ENCODE assay signal across 7 mouse cellular contexts in genomic region chr12:85280105-85280844, GRCm38 (mm10). TPM values are rescaled to one million over a fixed set of nuclear protein-coding genes. Genes with fewer than 3 reads are reported as not detected.
DNase-seq lines count a peak whose midpoint lies in the region; ATAC-seq and TF ChIP-seq lines count a peak whose summit lies in the region.

No protein-coding gene starts in this region.

- no peak for TF ChIP-seq CTCF in kidney, adult 2 months (conservative IDR thresholded peaks at IDR 0.05; ENCODE audit: insufficient read depth, insufficient read length, low read depth, low read length)
- no peak for TF ChIP-seq CTCF in spleen, adult 2 months (IDR thresholded peaks at IDR 0.05; ENCODE audit: extremely low read depth, insufficient read depth, insufficient read length, insufficient replicate concordance)

- peaks cover 5% of the 10 kb centered on the region; the same call in 1 of the 2 replicates for H3K4me1 ChIP-seq in embryonic facial prominence, embryonic 12.5 days
- peaks cover 5% of the 10 kb centered on the region; the same call in 1 of the 2 replicates for H3K4me1 ChIP-seq in kidney, adult 2 months (ENCODE audit: control insufficient read depth, insufficient read depth, low read length)
- peaks cover 5% of the 10 kb centered on the region; the same call in 1 of the 2 replicates for H3K4me1 ChIP-seq in limb, embryonic 12.5 days (replicated peaks)
- H3K4me1 ChIP-seq in midbrain, embryonic 15.5 days = peaks cover 5% of the 10 kb centered on the region
- peaks cover 2% of the 10 kb centered on the region; the same call in 1 of the 2 replicates for H3K4me1 ChIP-seq in spleen, adult 2 months (ENCODE audit: control insufficient read depth, insufficient read depth, insufficient read length)

- peak overlapping the region; percentile 67 for H3K4me3 ChIP-seq in embryonic facial prominence, embryonic 12.5 days
- peak overlapping the region; percentile 89 for H3K4me3 ChIP-seq in kidney, adult 2 months (ENCODE audit: insufficient read depth, low read depth, low read length)
- peak overlapping the region; percentile 56 for H3K4me3 ChIP-seq in limb, embryonic 12.5 days (replicated peaks)
- H3K4me3 ChIP-seq in midbrain, embryonic 15.5 days = peak overlapping the region; percentile 91
- peak overlapping the region; percentile 75 for H3K4me3 ChIP-seq in spleen, adult 2 months (ENCODE audit: extremely low read depth, insufficient read depth, insufficient read length)

- peak overlapping the region; percentile 64; the same call in 1 of the 2 replicates for H3K27ac ChIP-seq in embryonic facial prominence, embryonic 12.5 days
- peak overlapping the region; percentile 68 for H3K27ac ChIP-seq in kidney, adult 2 months (ENCODE audit: insufficient read depth, low read depth, low read length)
- H3K27ac ChIP-seq in limb, embryonic 12.5 days = no peak overlapping the region
- H3K27ac ChIP-seq in midbrain, embryonic 15.5 days = peak overlapping the region; percentile 83
- H3K27ac ChIP-seq in spleen, adult 2 months (ENCODE audit: insufficient read depth, low read length) = peak overlapping the region; percentile 82

- 0 out of 2 replicates have a peak, but pooled peaks cover 3% of the 10 kb centered on the region for H3K27me3 ChIP-seq in embryonic facial prominence, embryonic 12.5 days
- H3K27me3 ChIP-seq in kidney, adult 2 months (replicated peaks; ENCODE audit: control insufficient read depth, insufficient read depth, low read length) = no peaks in the 10 kb centered on the region
- H3K27me3 ChIP-seq in limb, embryonic 12.5 days = no peaks in the 10 kb centered on the region
- H3K27me3 ChIP-seq in midbrain, embryonic 15.5 days (replicated peaks) = no peaks in the 10 kb centered on the region
- no peaks in the 10 kb centered on the region for H3K27me3 ChIP-seq in spleen, adult 2 months (ENCODE audit: control insufficient read depth, insufficient read depth, low read length)

- H3K9ac ChIP-seq in embryonic facial prominence, embryonic 12.5 days = peak overlapping the region; percentile 77
- H3K9ac ChIP-seq in limb, embryonic 12.5 days (replicated peaks) = peak overlapping the region; percentile 69
- peak overlapping the region; percentile 90 for H3K9ac ChIP-seq in midbrain, embryonic 15.5 days

- 0 out of 2 replicates have a peak, but pooled peaks cover 4% of the 10 kb centered on the region for H3K36me3 ChIP-seq in embryonic facial prominence, embryonic 12.5 days
- H3K36me3 ChIP-seq in kidney, adult 2 months (ENCODE audit: control insufficient read depth, insufficient read depth, low read length) = no peaks in the 10 kb centered on the region
- H3K36me3 ChIP-seq in limb, embryonic 12.5 days = peaks cover 11% of the 10 kb centered on the region; the same call in 1 of the 2 replicates
- no peaks in the 10 kb centered on the region; the same call in 1 of the 2 replicates for H3K36me3 ChIP-seq in midbrain, embryonic 15.5 days (replicated peaks)
- H3K36me3 ChIP-seq in spleen, adult 2 months (ENCODE audit: control insufficient read depth, insufficient read depth, low read length) = 0 out of 2 replicates have a peak, but pooled peaks cover 1% of the 10 kb centered on the region

- DNase-seq in adrenal gland, postnatal 25 days = peak; percentile 93
- peak; percentile 98 to 100 for DNase-seq in heart, adult 18-20 months
- DNase-seq in kidney, adult 2 months = peak; percentile 99
- DNase-seq in spleen, adult 2 months (ENCODE audit: low read depth in 1 of 2, low spot score in 2 of 2) = peak; percentile 89 to 96

- under 1% methylated on average over 31 of the region's 31 CpGs for WGBS in embryonic facial prominence, embryonic 12.5 days
- under 1% methylated on average over 31 of the region's 31 CpGs for WGBS in kidney, adult 2 months
- under 1% methylated on average over 31 of the region's 31 CpGs for WGBS in limb, embryonic 12.5 days
- WGBS in midbrain, embryonic 15.5 days = 0% methylated on average over 31 of the region's 31 CpGs
- WGBS in spleen, adult 2 months = under 1% methylated on average over 31 of the region's 31 CpGs

- no peaks in the 10 kb centered on the region for H3K9me3 ChIP-seq in embryonic facial prominence, embryonic 12.5 days
- H3K9me3 ChIP-seq in limb, embryonic 12.5 days = no peaks in the 10 kb centered on the region
- no peaks in the 10 kb centered on the region for H3K9me3 ChIP-seq in midbrain, embryonic 15.5 days

- H3K4me2 ChIP-seq in embryonic facial prominence, embryonic 12.5 days (replicated peaks) = peak overlapping the region; percentile 88
- peak overlapping the region; percentile 79 for H3K4me2 ChIP-seq in limb, embryonic 12.5 days
- peak overlapping the region; percentile 79 for H3K4me2 ChIP-seq in midbrain, embryonic 15.5 days

- no peak for TF ChIP-seq POLR2A in kidney, adult 2 months (IDR thresholded peaks at IDR 0.05; ENCODE audit: low read depth, low read length)
- peak; percentile 22; the same call in 1 of the 2 replicates for TF ChIP-seq POLR2A in spleen, adult 2 months (IDR thresholded peaks at IDR 0.05; ENCODE audit: low read depth, low read length)

- peak; percentile 92 for ATAC-seq in embryonic facial prominence, embryonic 12.5 days (ENCODE audit: insufficient number of reproducible peaks, insufficient read depth, low FRiP score, low TSS enrichment)
- ATAC-seq in limb, embryonic 12.5 days (ENCODE audit: insufficient number of reproducible peaks, insufficient read depth, low FRiP score, low TSS enrichment, low read depth) = peak; percentile 93
- peak; percentile 99 for ATAC-seq in midbrain, embryonic 15.5 days (replicated peaks)

RNA-seq across cellular contexts. Expression of gene Acyp1, which starts 8.0 kb away (rescaled TPM):
- total RNA-seq in adrenal gland, postnatal 25 days (2021) = 30.2 and 42.2 TPM in 2 replicates
- 43.8 and 45.1 TPM in 2 replicates for polyA plus RNA-seq in embryonic facial prominence, embryonic 12.5 days (2016; fragmentation: Nextera tagmentation; extraction: Ambion mirVana)
- 10 to 100 TPM; 20.5 to 25.2 TPM for total RNA-seq in heart, adult 18-20 months (2021)
- 9.6 and 19.1 TPM in 2 replicates for polyA plus RNA-seq in kidney, adult 2 months (2012; rRNA removed)
- polyA plus RNA-seq in limb, embryonic 12.5 days (2016; fragmentation: Nextera tagmentation; extraction: Ambion mirVana) = 58.6 and 62.8 TPM in 2 replicates
- 47.4 and 49.2 TPM in 2 replicates for polyA plus RNA-seq in midbrain, embryonic 15.5 days (2015; fragmentation: Nextera tagmentation; extraction: Ambion mirVana)
- polyA plus RNA-seq in spleen, adult 2 months (2012; rRNA removed) = 3.4 and 3.9 TPM in 2 replicates

RNA-seq across cellular contexts. Expression of gene Zc2hc1c, which starts 8.1 kb away (rescaled TPM):
- total RNA-seq in adrenal gland, postnatal 25 days (2021) = 1.8 and 1.9 TPM in 2 replicates
- 0.78 and 1.1 TPM in 2 replicates for polyA plus RNA-seq in embryonic facial prominence, embryonic 12.5 days (2016; fragmentation: Nextera tagmentation; extraction: Ambion mirVana)
- total RNA-seq in heart, adult 18-20 months (2021) = 1 to 10 TPM; 1.7 to 2.3 TPM
- polyA plus RNA-seq in kidney, adult 2 months (2012; rRNA removed) = 2.8 and 3.2 TPM in 2 replicates
- polyA plus RNA-seq in limb, embryonic 12.5 days (2016; fragmentation: Nextera tagmentation; extraction: Ambion mirVana) = 0.97 and 1.1 TPM in 2 replicates
- 1.9 and 2.0 TPM in 2 replicates for polyA plus RNA-seq in midbrain, embryonic 15.5 days (2015; fragmentation: Nextera tagmentation; extraction: Ambion mirVana)
- polyA plus RNA-seq in spleen, adult 2 months (2012; rRNA removed) = 0.28 and 0.33 TPM in 2 replicates

RNA-seq across cellular contexts. Expression of gene Mlh3, which starts 9.9 kb away (rescaled TPM):
- total RNA-seq in adrenal gland, postnatal 25 days (2021) = 9.9 and 14.3 TPM in 2 replicates
- 10.1 and 11.0 TPM in 2 replicates for polyA plus RNA-seq in embryonic facial prominence, embryonic 12.5 days (2016; fragmentation: Nextera tagmentation; extraction: Ambion mirVana)
- total RNA-seq in heart, adult 18-20 months (2021) = 1 to 10 TPM; 7.9 to 9.5 TPM
- 8.1 and 9.6 TPM in 2 replicates for polyA plus RNA-seq in kidney, adult 2 months (2012; rRNA removed)
- 10.9 and 11.1 TPM in 2 replicates for polyA plus RNA-seq in limb, embryonic 12.5 days (2016; fragmentation: Nextera tagmentation; extraction: Ambion mirVana)
- 8.1 and 9.5 TPM in 2 replicates for polyA plus RNA-seq in midbrain, embryonic 15.5 days (2015; fragmentation: Nextera tagmentation; extraction: Ambion mirVana)
- 2.7 and 2.9 TPM in 2 replicates for polyA plus RNA-seq in spleen, adult 2 months (2012; rRNA removed)

RNA-seq across cellular contexts. Expression of gene Nek9, which starts 58.9 kb away (rescaled TPM):
- total RNA-seq in adrenal gland, postnatal 25 days (2021) = 75.7 and 94.0 TPM in 2 replicates
- polyA plus RNA-seq in embryonic facial prominence, embryonic 12.5 days (2016; fragmentation: Nextera tagmentation; extraction: Ambion mirVana) = 31.2 and 33.1 TPM in 2 replicates
- total RNA-seq in heart, adult 18-20 months (2021) = 100 to 1,000 TPM; 119 to 125 TPM
- polyA plus RNA-seq in kidney, adult 2 months (2012; rRNA removed) = 24.9 and 27.8 TPM in 2 replicates
- 31.1 and 39.1 TPM in 2 replicates for polyA plus RNA-seq in limb, embryonic 12.5 days (2016; fragmentation: Nextera tagmentation; extraction: Ambion mirVana)
- polyA plus RNA-seq in midbrain, embryonic 15.5 days (2015; fragmentation: Nextera tagmentation; extraction: Ambion mirVana) = 11.1 and 11.7 TPM in 2 replicates
- 18.7 and 20.2 TPM in 2 replicates for polyA plus RNA-seq in spleen, adult 2 months (2012; rRNA removed)
